In genomic region chr11:116143468-116143867, GRCm38 (mm10) we compare ENCODE assay signal across 1 mouse cellular context.
A peak's percentile ranks its signal among the peaks of the same experiment; 100 is the strongest.
TF ChIP-seq lines count a peak whose summit lies in the region.

No protein-coding gene starts in this region.

TF ChIP-seq in MEL, 35 proteins besides CTCF, POLR2A, EP300 and RAD21:
- peak; percentile 40; the same call in 1 of the 2 replicates for TF ChIP-seq TAL1 (IDR thresholded peaks at IDR 0.05; ENCODE audit: low read length)
- TF ChIP-seq E2F4 (IDR thresholded peaks at IDR 0.05; ENCODE audit: borderline replicate concordance, low read depth, low read length): no peak
